Mouse (Mus musculus): ENCODE data around the gene Syt6. TPM values are rescaled to one million over a fixed set of nuclear protein-coding genes. Genes with fewer than 3 reads are reported as not detected.
"Not testable (repeated sequence)": the region's sequence is repeated elsewhere in the genome, so short reads cannot be mapped to it uniquely, and the experiment has no call there.

Syt6 gene
- polyA plus RNA-seq, 1 experiment from 2014 or later, result 2.3 TPM

DNA sequence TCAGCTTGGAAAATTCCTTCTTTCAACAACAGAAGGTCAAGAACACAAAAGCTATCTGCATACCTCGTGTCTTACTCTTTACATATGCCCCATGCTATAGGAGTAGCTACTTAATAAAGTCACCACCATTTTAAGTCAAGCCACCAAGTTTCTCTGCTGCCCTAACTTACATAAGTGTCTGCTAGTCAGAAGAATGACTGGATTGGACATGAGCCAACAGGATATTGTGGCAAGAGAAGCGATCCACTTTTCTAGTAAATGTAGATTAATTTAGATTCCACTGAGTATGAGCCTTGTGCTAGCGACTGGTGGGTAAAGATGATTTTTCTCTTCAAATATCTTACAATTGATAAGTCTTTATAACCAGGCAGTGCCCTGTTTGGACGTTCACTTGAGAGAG lies 58.8 kb downstream of the Syt6 start:
- Histone ChIP-seq H3K4me1 (peaks cover 3% of the 10 kb centered on the region; the same call in 1 of the 2 replicates), H3K36me3 (replicated peaks) (no peaks in the 10 kb centered on the region), H3K27ac (replicated peaks) (no peak overlapping the region), H3K9me3 (no peaks in the 10 kb centered on the region), H3K4me3 (no peak overlapping the region), H3K27me3 (replicated peaks; ENCODE audit: low read depth, poor library complexity, severe bottlenecking) (no peaks in the 10 kb centered on the region)
- DNase-seq (ENCODE audit: low spot score), result no peak
- 84% methylated on average over 4 of the region's 4 CpGs for WGBS

DNA sequence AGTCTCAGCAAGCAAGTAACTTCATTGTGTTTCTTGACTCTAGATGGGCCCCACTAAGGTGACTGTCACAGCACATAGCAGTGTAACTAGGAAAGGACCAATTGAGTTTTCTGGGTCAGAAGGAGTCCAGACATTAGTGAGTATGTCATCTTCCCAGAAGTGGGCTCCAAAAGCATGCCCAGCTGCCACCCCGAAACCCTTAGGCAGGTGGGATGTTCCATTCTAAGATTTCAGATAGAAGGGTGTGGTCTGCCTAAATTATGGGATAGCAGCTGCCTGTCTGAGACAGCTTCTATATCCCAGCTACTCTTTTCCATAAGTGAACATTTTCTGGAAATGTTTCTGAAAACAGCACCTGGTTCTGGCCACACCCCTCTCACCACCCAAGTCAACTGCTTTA lies 59.2 kb downstream of the Syt6 start:
- Histone ChIP-seq H3K27me3 (replicated peaks; ENCODE audit: low read depth, poor library complexity, severe bottlenecking) (no peaks in the 10 kb centered on the region), H3K36me3 (replicated peaks) (no peaks in the 10 kb centered on the region), H3K9me3 (no peaks in the 10 kb centered on the region), H3K27ac (replicated peaks) (no peak overlapping the region), H3K4me3 (no peak overlapping the region), H3K4me1 (peaks cover 3% of the 10 kb centered on the region; the same call in 1 of the 2 replicates)
- 96% methylated on average over 1 of the region's 1 CpGs for WGBS
- DNase-seq (ENCODE audit: low spot score), result no peak

DNA sequence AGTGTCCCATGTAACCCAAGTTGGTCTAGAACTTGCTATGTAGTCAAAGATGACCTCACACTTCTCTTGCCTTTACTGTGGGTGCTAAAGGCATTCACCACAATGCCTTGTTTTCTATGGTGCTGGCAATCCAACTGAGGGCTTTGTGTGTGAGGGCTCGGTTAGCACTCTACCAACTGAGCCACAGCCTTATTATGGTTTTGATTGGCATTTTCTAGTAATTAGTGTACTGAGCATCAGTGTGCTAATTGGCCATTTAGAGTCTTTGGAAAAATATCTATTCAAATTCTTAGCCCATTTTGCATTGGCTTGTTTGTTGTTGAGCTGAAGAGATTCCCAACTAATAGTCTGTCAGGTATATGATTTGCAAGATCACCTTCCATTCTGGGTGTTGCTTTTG lies 62.6 kb downstream of the Syt6 start:
- WGBS, result 78% methylated on average over 1 of the region's 1 CpGs

DNA sequence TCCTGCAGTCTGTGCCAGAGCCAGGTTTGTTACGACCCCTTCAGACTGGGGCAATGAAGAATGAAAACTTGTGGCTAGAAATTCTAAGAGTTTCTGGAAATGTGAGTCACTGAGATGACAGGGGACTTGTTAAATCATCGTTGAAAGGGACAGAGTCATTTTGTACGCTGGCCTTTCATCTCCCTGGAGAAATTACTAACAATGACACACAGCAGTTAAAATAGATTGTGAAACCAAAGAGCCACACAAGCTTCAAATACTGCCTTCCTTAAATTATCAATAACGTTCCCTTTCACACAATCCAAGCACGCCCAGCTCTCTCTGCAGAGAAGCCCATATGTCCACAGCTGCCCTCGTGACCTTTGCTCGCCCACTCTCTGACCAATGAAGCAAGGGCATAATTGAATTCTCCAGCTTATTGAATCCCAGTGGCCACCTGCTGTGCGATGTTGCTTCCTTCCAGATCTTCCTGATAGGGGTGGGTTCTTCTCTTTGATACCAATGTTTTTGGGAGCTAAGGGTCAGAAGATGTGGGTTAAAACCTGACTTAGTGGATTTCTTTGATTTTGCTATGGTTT lies 65.3 kb downstream of the Syt6 start:
- H3K27me3 ChIP-seq (replicated peaks; ENCODE audit: low read depth, poor library complexity, severe bottlenecking), result no peaks in the 10 kb centered on the region
- peaks cover 19% of the 10 kb centered on the region for H3K4me1 ChIP-seq
- no peak overlapping the region for H3K4me3 ChIP-seq
- no peak for DNase-seq (ENCODE audit: low spot score)
- H3K36me3 ChIP-seq (replicated peaks), result no peaks in the 10 kb centered on the region
- H3K27ac ChIP-seq (replicated peaks), result no peak overlapping the region; the same call in 1 of the 2 replicates
- H3K9me3 ChIP-seq, result no peaks in the 10 kb centered on the region
- WGBS, result 36% methylated on average over 8 of the region's 8 CpGs

More for the DNA sequence above, 62.6 kb downstream of the Syt6 start:
- Histone ChIP-seq H3K27me3 (replicated peaks; ENCODE audit: low read depth, poor library complexity, severe bottlenecking) (no peaks in the 10 kb centered on the region), H3K4me3 (no peak overlapping the region), H3K4me1 (peaks cover 22% of the 10 kb centered on the region), H3K36me3 (replicated peaks) (no peaks in the 10 kb centered on the region), H3K27ac (replicated peaks) (no peak overlapping the region), H3K9me3 (no peaks in the 10 kb centered on the region)
- no peak for DNase-seq (ENCODE audit: low spot score)

DNA sequence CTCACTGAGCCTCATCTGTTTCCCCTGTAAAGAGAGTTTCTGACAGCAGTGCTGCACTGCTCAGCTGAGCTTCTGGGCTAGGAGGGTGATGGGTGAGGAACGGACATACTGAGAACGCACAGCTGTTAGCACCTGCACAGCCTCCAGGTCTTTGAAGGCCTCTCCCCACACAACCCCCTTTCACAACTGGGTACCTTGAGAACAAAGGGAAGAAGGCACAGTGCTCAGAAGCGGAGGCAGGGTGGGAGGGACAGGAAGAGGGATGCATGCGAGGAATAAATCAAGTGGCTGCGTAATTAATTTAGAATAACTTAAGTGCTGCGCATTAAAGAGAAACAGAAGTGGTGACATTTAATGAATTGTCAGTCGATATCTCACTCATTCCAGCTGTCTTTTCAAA lies 66.3 kb downstream of the Syt6 start:
- Histone ChIP-seq H3K27me3 (replicated peaks; ENCODE audit: low read depth, poor library complexity, severe bottlenecking) (no peaks in the 10 kb centered on the region), H3K4me1 (peaks cover 19% of the 10 kb centered on the region), H3K9me3 (no peaks in the 10 kb centered on the region), H3K4me3 (no peak overlapping the region), H3K27ac (replicated peaks) (no peak overlapping the region), H3K36me3 (replicated peaks) (no peaks in the 10 kb centered on the region)
- no peak for DNase-seq (ENCODE audit: low spot score)
- WGBS, result 66% methylated on average over 7 of the region's 7 CpGs

DNA sequence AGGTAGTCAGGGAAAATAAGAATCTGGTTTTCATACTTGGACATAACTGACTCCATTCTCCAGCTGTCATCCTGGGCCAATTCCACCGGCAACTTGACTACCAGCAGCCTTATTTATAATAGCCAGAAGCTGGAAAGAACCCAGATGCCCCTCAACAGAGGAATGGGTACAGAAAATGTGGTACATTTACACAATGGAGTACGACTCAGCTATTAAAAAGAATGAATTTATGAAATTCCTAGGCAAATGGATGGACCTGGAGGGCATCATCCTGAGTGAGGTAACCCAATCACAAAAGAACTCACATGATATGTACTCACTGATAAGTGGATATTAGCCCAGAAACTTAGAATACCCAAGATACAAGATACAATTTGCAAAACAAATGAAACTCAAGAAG lies 70.9 kb downstream of the Syt6 start, which contains the start of gene Atg4a-ps:
Gene Atg4a-ps, minus strand, starts transcription at position 101 of the 400 bp plus-strand sequence.
- not testable (repeated sequence) for H3K27ac ChIP-seq (replicated peaks); H3K9me3 ChIP-seq; H3K4me1 ChIP-seq; H3K27me3 ChIP-seq (replicated peaks; ENCODE audit: low read depth, poor library complexity, severe bottlenecking); DNase-seq (ENCODE audit: low spot score); H3K4me3 ChIP-seq; H3K36me3 ChIP-seq (replicated peaks)
- 93% methylated on average over 2 of the region's 2 CpGs for WGBS

DNA sequence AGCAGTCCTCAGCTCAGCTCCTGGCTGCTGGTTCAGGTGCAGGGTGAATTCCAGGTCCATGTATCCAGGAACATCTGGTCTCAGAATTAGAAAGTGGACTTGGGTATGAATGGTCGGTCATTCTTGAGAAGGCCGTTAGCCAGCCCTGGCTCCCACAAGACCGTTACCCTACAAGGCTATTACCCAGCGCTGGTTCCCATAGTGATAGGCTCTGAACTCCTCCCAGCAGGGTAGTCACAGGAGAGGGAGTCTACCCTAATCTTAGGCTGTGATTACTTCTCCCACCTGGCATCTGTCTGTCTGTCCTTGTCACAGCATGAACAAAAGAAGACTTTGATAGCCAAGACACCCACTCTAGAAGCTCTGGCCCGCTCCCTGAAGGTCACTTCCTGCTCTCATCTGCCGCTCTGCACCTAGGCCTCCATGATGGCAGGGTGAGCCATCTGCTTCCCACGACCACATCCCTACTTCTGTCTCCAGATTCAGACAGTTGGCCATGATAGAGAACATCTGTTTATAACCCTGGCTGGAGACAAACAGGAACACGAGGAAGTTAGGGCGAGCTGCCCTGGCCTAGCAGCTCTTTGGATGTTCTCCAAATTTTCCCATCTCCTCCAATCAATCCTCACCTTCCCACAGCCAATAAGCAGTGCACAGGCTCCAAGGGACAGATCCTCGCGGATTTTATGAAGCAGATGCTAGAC lies 72.3 kb downstream of the Syt6 start:
- no peaks in the 10 kb centered on the region for H3K27me3 ChIP-seq (replicated peaks; ENCODE audit: low read depth, poor library complexity, severe bottlenecking)
- H3K27ac ChIP-seq (replicated peaks), result no peak overlapping the region
- WGBS, result 93% methylated on average over 11 of the region's 11 CpGs
- H3K9me3 ChIP-seq, result no peaks in the 10 kb centered on the region
- H3K4me3 ChIP-seq, result no peak overlapping the region
- no peak for DNase-seq (ENCODE audit: low spot score)
- no peaks in the 10 kb centered on the region for H3K36me3 ChIP-seq (replicated peaks)
- no peaks in the 10 kb centered on the region for H3K4me1 ChIP-seq

DNA sequence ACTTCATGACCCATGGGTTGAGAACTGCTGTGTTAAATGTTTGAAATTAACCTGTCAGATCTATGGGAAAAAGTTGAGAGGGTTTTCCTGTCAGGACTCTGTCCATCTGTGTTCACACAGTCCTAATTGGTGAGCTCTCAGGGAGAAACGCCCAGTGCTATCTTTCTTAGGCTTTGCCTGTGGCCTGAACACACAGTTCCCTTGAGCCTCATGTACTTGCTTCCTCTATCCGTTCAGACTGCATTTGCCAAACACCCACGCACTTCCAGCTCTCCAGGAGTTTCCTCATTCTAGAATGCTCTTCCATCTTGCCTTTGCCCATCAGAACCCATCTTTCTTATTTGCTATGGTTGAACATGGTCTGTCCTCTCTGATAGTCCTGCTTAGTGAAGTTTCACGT lies 73.5 kb downstream of the Syt6 start:
- Histone ChIP-seq H3K27ac (replicated peaks) (no peak overlapping the region), H3K4me3 (no peak overlapping the region), H3K9me3 (no peaks in the 10 kb centered on the region), H3K27me3 (replicated peaks; ENCODE audit: low read depth, poor library complexity, severe bottlenecking) (no peaks in the 10 kb centered on the region), H3K4me1 (no peaks in the 10 kb centered on the region), H3K36me3 (replicated peaks) (no peaks in the 10 kb centered on the region)
- DNase-seq (ENCODE audit: low spot score), result no peak
- 82% methylated on average over 4 of the region's 4 CpGs for WGBS

DNA sequence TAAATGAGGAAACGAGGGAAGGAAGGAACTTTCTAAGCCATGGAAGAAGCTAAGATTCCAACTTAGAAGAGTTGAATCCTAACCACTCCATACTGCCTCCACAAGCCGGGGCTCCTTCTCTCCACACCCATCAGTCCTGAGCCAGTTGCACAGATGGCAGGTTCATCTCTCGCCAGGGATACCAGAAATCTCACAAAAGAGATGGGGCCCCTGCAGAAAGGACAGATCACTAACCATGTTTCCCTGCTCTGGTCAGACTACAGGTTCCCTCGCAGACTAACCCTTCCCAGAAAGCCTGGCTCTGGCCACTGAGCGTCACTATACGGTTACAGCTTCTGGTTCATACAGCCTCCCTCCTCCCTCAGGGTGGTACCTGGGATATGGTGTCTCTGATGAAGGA lies 74.7 kb downstream of the Syt6 start:
- H3K4me3 ChIP-seq, result no peak overlapping the region
- no peaks in the 10 kb centered on the region for H3K27me3 ChIP-seq (replicated peaks; ENCODE audit: low read depth, poor library complexity, severe bottlenecking)
- no peaks in the 10 kb centered on the region for H3K9me3 ChIP-seq
- H3K27ac ChIP-seq (replicated peaks), result no peak overlapping the region
- WGBS, result 83% methylated on average over 6 of the region's 6 CpGs
- H3K36me3 ChIP-seq (replicated peaks), result no peaks in the 10 kb centered on the region
- DNase-seq (ENCODE audit: low spot score), result no peak
- no peaks in the 10 kb centered on the region for H3K4me1 ChIP-seq

DNA sequence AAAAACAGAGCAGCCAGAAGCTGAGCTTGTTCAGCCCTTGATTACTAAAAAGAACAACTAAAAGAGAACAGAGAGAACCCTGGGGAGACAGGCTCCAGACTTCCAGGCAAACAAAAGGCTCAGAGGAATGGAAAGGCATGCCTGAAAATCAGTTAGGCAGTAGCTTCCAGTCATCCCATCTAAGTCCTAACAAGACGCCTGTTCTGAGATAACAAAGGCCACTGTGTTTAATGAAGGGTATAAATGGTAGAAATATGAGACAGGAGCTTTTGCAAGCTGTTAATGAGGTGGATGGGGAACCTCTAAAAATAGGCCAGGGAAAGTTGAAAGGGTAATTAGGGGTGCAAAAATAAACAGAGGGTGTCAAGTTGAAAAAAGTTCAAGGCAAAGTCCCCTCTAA lies 75.4 kb downstream of the Syt6 start:
- no peak overlapping the region for H3K27ac ChIP-seq (replicated peaks)
- no peak overlapping the region for H3K4me3 ChIP-seq
- H3K4me1 ChIP-seq, result no peaks in the 10 kb centered on the region
- H3K27me3 ChIP-seq (replicated peaks; ENCODE audit: low read depth, poor library complexity, severe bottlenecking), result no peaks in the 10 kb centered on the region
- DNase-seq (ENCODE audit: low spot score), result no peak
- H3K9me3 ChIP-seq, result no peaks in the 10 kb centered on the region
- H3K36me3 ChIP-seq (replicated peaks), result no peaks in the 10 kb centered on the region
- 33% methylated on average over 1 of the region's 1 CpGs for WGBS

DNA sequence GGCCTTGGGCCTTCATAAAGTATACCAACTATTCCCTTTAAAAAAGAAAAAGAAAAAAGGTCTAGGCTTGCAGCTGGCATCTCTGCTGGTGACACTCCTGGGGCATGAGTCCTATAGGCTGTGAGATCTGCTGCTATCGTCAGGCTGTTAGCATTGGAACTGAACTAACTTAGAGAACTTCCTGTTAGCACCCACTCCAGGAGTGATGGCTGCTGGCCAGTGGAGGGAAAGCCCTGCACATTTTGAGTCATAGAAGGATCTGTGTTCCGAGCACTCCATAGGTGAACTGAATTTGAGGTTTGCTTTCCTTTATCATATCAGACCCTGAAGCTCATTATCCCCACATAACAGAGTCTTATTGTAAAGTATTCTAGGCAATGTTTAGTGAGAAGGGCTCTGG lies 85.0 kb downstream of the Syt6 start:
- Histone ChIP-seq H3K36me3 (replicated peaks) (no peaks in the 10 kb centered on the region), H3K9me3 (no peaks in the 10 kb centered on the region), H3K27me3 (replicated peaks; ENCODE audit: low read depth, poor library complexity, severe bottlenecking) (no peaks in the 10 kb centered on the region), H3K4me3 (no peak overlapping the region), H3K4me1 (peaks cover 8% of the 10 kb centered on the region; the same call in 1 of the 2 replicates), H3K27ac (replicated peaks) (no peak overlapping the region)
- no peak for DNase-seq (ENCODE audit: low spot score)
- 84% methylated on average over 2 of the region's 2 CpGs for WGBS

DNA sequence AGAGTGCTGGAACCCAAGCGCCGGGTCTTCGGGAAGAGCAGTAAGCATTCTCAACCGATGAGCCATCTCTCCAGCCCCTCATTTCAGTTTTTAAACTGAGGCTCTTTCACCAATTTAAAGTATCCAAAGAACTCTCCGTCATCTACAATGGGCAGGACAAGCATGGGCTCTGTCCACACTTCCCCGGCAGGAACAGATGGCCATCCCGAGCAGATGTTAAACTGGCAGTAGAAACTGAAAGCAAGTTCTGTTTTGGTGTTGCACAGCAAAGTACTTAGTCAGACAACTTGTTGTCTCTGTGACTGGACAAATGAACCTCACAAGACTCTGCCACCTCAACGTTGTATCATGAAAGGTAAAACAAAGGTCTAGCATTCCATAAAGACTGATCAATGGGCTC lies 86.7 kb downstream of the Syt6 start:
- Histone ChIP-seq H3K36me3 (replicated peaks) (no peaks in the 10 kb centered on the region), H3K27me3 (replicated peaks; ENCODE audit: low read depth, poor library complexity, severe bottlenecking) (no peaks in the 10 kb centered on the region), H3K4me3 (no peak overlapping the region), H3K27ac (replicated peaks) (no peak overlapping the region), H3K9me3 (no peaks in the 10 kb centered on the region), H3K4me1 (peaks cover 8% of the 10 kb centered on the region; the same call in 1 of the 2 replicates)
- WGBS, result 90% methylated on average over 8 of the region's 8 CpGs
- no peak for DNase-seq (ENCODE audit: low spot score)

DNA sequence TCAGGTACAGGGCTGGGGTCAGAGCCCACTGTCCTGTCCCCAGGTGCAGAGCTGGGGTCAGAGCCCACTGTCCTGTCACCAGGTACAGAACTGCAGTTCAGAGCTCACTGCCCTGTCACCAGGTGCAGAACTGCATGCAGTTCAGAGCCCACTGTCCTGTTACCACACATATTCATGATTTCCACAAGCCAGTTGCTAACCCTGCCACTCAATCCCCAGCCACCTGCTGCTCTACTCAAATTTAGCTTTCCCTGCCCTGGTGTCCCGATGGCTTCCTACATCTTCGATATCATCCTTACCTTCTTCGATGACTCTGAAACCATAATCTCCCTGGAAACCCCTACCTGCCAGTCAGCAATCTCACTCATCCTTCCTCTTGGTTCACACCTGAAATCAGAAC lies 88.4 kb downstream of the Syt6 start:
- H3K9me3 ChIP-seq, result no peaks in the 10 kb centered on the region
- H3K4me1 ChIP-seq, result no peaks in the 10 kb centered on the region
- H3K4me3 ChIP-seq, result no peak overlapping the region
- no peaks in the 10 kb centered on the region for H3K27me3 ChIP-seq (replicated peaks; ENCODE audit: low read depth, poor library complexity, severe bottlenecking)
- H3K36me3 ChIP-seq (replicated peaks), result no peaks in the 10 kb centered on the region
- no peak overlapping the region for H3K27ac ChIP-seq (replicated peaks)
- DNase-seq (ENCODE audit: low spot score), result no peak
- 93% methylated on average over 3 of the region's 3 CpGs for WGBS

Data from embryonic facial prominence, embryonic 10.5 days (tissue).